Mouse (Mus musculus): ENCODE measurements at regions not wholly inside any gene's neighbourhood (a gene's known extent, or its start where the extent isn't known, plus 50 kb on each side); places are given as distances from the start of the nearest gene placed in this dataset.

DNA sequence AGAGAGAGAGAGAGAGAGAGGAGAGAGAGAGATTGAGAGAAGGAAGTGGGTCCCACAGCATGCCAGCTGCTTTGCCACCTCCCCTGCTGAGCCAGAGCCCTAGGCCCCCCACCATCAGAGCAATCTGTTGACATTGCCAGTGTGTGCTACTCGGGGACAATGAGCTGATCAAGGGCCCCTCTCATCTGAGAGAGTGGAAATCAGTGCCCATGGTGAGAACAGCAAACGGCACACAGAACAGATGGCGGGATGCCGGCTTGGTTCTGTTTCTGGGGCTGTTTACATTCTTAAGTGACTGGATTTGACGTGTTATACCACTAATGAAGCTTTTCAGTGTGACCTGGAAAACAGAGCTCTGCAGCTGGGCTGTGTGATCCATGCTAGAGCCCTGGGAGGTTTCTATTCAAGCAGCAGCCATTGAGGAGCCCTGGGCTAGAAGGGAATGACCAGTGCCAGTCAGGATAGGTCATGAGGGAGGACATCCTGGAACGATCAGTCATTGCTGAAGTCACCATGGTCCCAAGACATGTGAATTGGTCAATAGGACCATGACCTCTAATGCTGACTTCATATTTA lies 296.0 kb downstream of the Irx2 start:
- no peak for DNase-seq
- intact Hi-C loops (cut with DNase I), result no loop called here

DNA sequence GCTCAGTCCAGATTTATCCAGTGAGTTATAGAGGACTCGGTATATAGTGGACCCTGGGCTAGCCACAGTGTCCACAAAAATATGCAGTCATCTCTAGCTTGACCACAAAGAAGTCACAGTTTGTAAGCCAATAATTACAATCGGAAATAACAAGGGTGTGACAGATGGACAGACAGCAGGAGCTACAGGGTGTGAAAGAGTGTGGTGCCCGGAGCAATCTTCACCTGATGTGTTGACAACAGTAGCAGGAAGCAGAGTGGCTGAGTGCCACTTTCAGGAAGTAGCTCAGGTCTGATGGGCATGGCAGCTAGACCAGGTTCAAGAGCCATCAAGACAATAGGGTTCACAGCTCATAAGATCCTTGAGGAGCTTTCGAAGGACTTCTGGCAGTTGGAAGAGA lies 308.6 kb downstream of the Irx2 start:
- intact Hi-C loops (cut with DNase I), result no loop called here
- DNase-seq, result peak; percentile 25

DNA sequence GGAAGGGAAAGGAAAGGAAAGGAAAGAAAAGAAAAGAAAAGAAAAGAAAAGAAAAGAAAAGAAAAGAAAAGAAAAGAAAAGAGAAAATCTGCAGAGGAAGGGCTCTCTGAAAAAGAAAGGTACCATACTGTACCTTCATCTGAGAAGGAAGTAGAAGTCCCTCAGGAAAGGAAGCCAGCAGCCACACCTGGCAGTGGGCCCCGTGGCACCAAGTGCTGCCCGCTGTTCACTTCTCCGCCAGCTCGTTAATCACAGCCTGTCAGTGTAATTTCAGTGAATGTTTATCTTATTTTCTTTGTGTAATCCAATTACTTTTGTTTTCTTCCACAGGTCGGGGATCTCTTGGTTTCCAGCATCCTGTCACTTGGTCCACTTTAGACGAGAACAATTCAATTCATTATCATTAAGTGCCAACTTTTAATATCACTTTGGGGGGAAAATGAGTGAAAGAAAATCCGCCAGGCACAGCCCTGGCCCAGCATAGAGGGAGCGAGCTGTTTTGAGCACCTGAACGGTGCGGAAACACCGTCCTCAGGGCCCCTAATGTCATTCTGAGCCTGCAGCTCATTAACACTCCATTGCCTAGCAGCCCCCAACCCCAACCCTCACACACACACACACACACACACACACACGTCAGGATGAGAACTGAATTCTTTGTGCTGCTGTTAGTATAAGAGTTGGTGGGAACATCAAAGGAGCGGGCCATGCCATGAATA lies 309.7 kb downstream of the Irx2 start:
- intact Hi-C loops (cut with DNase I), result no loop called here

DNA sequence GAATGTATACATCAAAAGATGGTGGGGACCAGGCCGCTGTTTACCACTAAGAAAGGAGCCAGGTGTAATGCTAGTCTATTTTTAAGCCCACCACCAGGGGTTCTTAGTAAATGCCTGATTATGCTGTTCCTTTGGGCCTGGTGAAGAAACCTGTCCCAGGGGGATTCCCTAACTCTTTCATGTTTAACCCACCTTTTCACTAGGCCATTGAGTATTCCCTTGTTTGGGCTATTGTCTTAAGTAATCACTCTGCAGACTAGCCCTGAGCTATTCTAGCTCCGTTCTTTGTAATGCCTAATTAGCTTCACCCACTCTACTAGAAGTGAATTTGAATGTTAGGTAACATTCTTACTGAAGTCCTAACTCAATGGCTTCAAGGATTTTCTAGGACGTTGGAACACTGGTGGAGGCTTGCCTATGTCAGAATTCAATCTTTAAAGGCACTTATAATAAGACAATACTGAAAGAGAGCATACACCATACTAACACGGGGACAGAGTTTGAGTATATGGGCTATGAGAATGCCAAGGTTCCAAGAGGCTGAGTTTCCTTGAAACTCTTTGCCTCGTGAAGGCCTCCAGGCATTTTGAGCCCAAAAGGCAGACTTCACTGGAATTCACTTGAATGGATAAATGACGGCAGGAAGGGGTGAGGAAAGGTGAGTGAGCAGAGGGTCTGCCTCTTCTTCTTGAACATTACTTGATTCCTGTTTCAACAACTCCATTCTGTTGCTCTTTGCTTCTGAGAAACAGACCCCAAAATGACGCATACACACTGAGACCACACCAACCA lies 312.7 kb upstream of the Irx4 start:
- intact Hi-C loops (cut with DNase I), result no loop called here

More for the DNA sequence above, 309.7 kb downstream of the Irx2 start:
- peak; percentile 43 for DNase-seq

DNA sequence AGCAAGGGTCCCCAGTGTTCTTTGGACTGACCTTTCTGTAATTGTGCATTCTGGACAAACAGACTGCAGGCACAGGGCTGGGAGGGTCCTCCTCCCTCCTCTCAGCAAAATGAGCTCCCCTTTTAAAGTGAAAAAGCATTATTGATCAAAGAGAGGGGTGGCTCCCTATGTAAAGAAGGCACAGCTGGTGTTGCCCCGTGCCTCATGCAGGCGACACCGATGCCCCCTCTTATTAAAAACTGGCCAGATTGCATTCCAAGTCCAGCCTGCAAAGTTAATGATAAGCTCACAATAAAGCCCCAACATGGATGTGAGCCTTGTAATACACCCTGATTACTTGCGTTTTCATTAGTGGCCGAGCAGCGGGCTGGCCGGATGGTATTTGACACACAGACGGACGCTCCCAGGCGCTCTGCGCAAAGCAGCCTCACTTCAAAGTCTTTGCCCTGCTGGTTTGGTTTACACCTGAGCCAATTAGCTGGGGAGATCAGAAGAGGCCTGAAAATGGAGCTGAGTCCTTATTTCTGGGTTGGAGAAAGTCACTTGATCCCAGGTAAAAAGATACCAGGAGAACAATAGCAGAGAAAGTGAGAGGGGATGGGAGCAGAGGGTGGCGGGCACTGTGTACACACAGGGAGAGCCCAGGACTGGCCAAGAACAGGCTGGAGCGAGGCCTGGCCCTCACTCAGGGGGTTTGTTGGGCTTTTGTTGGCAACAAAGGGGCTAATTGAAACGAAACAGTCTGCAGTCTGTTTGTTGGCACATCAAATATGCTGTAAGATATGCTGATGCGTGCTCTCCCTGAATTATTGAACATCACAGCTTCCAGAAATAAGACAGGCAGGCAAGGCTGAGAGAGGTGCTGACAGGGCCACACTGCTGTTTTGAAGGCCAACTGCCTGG lies 301.4 kb upstream of the Irx4 start:
- DNase-seq, result peak; percentile 55
- intact Hi-C loops (cut with DNase I), result no loop called here

More for the DNA sequence above, 312.7 kb upstream of the Irx4 start:
- no peak for DNase-seq

DNA sequence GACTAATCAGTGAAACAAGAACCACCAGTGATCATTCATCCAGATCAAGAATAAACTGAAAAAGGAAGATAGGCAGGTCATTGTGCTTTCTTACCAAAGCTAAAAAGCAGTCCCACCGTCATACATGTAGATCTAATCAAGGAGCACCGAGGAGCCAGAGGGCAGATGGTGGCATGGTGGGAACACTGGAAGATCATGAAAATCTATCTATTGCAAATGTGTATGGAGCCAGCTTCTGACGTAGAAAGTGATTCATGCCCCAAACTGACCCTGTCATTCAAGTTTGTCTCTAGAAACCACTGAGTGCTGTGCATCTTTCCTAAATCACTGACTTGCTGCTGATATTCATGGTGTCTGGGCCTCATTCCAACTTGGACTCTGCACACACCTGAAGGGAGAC lies 299.0 kb upstream of the Irx4 start:
- no peak for DNase-seq
- intact Hi-C loops (cut with DNase I), result no loop called here

DNA sequence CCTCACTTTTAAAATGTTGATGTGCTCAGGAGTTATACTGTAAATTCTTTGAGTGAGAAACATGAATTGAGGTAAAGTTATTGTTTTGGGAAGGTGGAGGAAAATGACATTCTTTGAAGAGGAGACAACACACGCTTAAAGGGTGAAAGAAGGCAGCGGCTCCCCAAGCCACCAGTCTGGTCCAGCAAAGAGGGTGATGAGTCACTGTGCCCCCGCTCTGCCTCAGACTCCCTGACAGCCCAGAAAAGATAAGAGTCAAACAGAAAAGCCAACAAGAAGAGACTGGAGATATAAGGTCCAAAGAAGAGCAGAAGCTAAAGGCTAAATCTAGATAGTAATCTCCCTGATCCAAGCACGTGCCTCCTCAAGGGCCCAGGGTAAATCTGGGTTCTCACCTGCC lies 288.1 kb upstream of the Irx4 start:
- intact Hi-C loops (cut with DNase I), result no loop called here
- DNase-seq, result no peak

DNA sequence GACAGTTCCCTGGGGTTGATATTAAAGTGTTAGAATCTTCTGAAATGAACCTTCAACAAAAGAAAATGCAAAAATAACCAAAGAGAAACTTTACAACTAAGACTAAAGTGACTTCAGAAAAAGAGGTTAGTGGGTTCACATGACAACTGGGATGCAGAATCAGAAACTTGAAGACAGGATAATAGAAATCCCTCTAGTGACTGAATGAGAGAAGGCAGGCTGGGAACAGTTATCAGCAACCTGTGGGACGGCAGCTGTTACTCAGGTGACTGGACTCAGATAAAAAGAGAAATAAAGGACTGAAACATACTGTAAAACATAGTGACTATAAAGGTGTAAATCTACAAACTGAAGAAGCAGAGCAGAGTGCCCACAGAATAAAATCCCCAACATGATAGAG lies 287.4 kb upstream of the Irx4 start:
- no peak for DNase-seq
- intact Hi-C loops (cut with DNase I), result no loop called here

DNA sequence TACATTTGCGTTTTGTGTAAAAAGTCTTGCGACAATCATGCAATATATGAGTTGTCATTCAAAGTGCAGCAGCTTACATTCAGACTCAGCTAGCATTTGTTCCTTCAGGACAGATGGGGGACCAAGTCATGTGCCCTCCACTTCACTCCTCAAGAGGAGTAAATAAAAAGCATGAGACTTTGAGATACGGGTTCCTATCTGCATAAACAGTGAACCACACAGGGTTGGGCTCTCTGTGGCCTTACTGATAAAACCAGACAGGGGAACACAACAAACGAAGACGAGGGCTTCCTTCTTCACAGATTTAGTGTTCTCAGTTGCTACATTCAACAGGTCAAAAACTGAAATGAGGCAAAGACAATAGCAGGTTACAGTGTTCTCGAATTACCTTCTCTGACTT lies 283.1 kb upstream of the Irx4 start:
- no peak for DNase-seq
- intact Hi-C loops (cut with DNase I), result no loop called here

DNA sequence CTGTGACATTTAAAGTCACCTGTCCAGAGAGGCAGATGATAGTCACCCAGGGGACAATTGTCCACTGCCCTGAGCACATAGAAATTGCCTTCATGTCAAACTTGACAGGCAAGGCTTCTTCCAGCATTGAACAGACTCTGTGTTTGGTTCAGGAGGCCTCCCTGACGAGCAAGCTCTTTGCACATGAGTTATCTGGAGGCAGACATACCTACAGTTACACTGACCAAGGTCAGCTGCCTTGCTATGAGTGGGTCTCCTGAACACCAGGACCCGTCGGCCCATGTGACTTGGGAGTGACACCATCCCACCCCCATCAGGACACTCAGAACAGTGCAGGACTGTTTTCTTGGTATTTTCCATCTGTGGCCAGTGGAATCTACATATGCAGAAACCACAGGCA lies 282.3 kb upstream of the Irx4 start:
- intact Hi-C loops (cut with DNase I), result no loop called here

DNA sequence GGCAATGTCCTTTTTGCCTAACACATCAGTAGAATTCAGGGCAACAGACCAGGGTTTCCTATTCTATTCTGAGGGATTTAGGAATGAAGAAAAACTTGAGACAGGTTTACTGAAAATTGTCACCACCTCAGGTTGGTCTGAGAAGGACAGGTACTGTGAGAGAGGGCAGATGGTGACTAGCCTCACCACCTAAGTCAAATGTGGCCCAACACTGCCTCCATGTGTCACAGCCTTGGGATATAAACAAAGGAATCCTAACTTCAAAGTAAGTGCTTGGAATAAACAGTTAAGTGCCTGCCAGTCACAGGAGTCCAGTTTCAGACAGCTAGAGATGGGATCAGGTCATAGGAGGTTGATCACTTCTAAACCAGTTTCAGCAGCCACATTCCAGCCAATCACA lies 281.3 kb upstream of the Irx4 start:
- peak; percentile 9 for DNase-seq
- intact Hi-C loops (cut with DNase I), result no loop called here

More for the DNA sequence above, 282.3 kb upstream of the Irx4 start:
- DNase-seq, result no peak

DNA sequence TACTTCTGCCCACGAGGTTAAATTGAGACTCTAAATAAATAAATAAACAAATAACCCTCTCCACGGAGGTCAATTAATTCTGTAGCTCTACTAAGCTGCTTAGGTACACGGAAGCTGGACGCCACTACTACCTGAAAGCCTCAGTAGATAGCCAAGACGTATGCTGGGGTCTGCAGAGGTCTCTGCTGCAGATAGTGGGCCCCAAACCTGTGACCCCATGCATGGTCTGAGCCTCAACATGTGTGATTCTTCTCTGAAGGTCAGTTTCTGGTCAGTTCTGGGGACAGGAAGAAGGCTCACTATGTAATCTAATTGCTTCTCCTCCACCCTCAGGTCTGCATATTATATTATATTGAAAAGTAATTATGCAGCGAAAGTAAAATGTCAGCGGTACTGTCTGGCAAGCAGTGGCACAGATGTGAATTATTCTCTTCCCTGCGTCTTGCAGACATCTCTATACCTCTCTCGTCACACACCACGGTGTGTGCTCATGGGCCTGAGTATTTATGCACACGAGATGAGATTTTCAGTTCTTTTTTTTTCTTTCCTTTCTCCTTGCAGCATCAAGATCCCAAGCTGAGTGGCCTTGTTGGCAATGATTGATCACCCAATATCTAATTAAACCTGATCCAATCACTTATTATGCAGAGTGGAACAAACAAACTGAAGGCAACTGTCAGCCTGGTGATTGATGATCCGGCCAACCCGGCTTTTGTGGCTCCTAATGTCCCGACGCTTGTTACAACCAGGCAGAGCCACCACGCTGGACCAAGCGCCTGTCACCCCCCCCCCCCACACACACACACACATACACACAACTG lies 267.5 kb upstream of the Irx4 start:
- DNase-seq, result no peak
- intact Hi-C loops (cut with DNase I), result no loop called here

DNA sequence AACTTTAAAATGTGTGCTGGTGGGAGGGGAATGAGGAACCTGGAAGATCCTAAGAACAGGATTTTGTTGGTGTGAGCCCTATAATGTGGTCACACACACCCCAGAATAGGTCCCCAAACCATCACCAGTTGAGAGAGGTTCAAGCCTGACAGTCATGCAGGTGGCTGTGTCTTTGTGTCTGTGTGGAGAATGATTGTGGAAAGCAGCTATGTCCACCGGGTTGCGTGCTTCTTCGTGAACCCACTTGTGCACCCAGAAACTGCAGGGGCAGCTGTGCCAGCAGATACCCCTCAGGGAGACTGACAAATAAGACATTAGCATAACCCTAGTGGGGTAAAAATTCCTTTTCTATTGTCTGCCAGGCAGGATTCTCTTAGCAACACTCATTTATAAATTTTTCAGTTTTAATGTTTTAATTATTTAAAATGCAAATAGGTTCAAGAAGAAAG lies 266.8 kb upstream of the Irx4 start:
- DNase-seq, result no peak
- intact Hi-C loops (cut with DNase I), result no loop called here

DNA sequence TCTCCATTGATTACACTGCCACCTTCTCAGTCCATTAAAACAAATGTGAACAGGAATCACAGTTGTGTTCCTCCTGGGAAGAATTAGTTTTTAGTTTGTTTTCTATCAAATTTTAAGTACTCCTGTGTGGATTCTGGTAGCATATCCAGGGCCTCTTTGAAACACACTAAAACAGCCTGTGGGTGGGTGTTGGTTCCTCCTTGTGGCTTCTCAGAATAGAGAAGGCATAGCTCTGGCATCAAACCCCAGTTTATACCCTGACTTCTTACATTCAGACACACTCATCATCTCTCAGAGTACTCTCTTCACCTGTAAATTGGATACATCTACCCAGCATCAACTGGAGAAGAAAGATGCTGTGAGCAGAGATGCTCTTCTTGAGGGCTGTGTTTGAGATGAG lies 265.7 kb upstream of the Irx4 start:
- no peak for DNase-seq
- intact Hi-C loops (cut with DNase I), result no loop called here

DNA sequence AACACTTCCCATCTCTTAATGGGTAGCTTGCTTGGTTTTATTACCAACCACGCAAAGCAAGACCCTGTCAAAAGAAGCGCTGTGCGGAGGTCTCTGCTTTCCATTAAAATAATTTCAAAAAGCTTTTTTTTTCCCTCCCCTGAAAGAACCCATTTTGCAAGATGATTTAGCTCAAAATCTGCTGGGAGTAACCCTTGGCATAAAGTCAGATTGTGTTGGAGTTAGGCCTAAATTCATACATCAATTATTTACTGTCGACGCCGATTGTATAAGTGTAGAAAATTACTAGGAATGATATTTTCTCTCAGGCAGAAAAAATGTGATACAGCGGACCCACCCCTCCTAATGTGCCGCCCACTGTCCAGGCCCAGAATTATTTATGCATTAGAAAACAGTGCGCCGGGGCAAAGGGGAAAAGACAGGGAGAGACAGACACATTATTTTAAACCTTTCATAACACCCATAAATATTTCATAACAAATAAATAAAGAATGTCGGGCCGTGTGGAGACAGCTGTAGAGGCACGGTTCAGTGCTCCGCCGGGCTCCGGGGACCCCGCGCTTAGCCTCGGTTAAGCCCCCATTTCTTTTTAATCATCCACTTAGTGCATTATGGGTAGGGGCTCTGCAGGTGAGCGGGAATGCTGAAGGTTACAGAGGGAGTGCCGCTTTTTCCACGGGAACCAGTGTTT lies 251.3 kb upstream of the Irx4 start:
- DNase-seq, result no peak
- intact Hi-C loops (cut with DNase I), result no loop called here

DNA sequence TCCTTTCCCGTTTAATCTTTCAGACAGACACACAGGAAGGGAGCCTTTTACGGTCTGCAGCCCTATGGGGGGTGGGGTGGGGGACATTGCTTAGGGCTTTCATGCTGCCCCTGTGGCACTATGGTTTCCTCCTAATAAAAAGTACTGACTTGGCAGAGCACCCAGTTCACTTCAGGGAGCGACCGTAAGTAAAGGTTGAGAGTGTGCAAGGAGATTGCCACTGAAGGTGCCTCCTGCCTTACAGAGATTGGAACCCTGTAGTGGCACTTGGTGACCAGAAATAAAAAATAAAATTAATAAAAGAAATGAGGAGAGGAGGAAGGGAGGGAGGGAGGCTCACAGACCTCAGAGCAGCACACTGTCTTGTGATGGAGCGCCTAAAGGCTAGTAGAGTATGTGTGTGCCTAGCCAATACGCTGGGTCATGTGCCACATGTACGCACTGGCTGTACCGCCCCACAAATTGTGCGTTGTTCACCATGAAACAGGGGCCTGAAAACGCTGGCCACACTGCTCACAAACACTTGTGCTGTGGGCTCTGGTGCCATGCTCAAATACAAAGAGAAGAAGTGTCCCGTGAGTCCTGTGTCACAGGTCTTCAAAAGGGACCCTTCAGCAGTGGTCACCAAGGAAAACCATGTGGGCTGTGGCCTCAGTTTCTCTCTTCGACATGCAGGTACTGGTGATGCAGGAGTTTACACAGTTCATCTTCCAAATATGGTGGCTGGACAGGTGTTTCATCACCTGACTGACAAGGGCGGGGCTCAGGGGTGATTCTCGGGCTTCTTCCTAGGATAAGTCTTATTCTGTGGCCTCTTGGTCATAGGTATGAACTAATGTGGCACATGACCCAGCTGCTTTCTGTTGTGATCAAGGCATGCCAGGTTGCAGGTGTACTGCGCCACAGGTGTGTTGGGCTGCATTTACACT lies 250.5 kb upstream of the Irx4 start:
- no peak for DNase-seq
- intact Hi-C loops (cut with DNase I), result no loop called here

DNA sequence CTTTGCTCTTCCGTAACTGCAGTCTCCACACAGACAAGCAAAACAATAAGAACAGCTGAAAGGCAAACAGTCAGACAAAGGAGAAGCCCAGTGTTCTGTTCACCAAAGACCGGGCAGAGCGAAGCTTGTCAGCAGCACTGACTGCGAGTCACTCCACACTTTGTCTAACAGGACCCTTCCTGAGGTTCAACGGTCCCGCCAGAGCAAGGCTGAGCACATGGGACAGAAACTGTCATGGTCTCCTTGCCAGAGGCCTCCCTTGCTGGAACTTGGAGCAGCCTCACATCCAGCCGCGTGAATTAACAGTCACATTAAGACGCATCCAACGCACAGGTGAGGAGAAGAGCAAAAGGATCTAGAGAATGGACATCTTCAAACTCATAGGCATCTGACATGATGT lies 241.1 kb upstream of the Irx4 start:
- no peak for DNase-seq
- intact Hi-C loops (cut with DNase I), result no loop called here

DNA sequence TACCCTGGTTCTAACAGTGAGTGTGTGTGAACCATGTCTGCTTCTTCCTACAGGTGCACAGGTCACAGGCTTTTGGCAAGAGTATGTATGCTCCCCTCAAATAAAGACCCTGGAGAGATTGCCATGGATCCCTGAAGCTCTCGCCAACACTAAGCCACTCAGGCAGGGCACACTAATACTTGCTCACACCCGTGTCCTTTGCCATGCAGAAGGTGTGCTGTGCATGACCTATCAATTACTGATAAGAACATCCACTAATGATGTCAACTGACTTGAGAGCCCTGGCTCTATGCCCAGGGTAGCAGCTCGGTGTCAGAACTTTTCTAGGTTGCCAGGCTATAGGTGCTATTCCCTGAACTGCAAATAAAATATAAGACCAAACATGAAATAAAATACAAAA lies 229.1 kb upstream of the Irx4 start:
- DNase-seq, result no peak
- intact Hi-C loops (cut with DNase I), result no loop called here

Data from left cerebral cortex, postnatal 4 days (tissue).